Mouse (Mus musculus) small intestine, adult 2 months (tissue): ENCODE measurements around the gene Arl5b. TPM values are rescaled to one million over a fixed set of nuclear protein-coding genes. Genes with fewer than 3 reads are reported as not detected.

Experiments
- H3K27ac ChIP-seq: fragments of 200-500 bp; 2 replicates; pipeline ENCODE4 v1.5.1; 2012; ENCODE audit warnings: low read depth, low read length, control low read depth, inconsistent platforms; ENCODE audit not compliant: insufficient read depth
- H3K27me3 ChIP-seq: fragments of 200-500 bp; 2 replicates; pipeline ENCODE4 v1.6.1; 2012; ENCODE audit warnings: mild to moderate bottlenecking, moderate library complexity, low read length, inconsistent platforms; ENCODE audit not compliant: control insufficient read depth, insufficient read depth
- H3K36me3 ChIP-seq: fragments of 200-500 bp; 2 replicates; pipeline ENCODE4 v1.6.1; 2012; ENCODE audit warnings: mild to moderate bottlenecking, low read length, control low read depth, inconsistent platforms; ENCODE audit not compliant: control insufficient read depth, insufficient read depth
- H3K4me1 ChIP-seq: fragments of 200-500 bp; 2 replicates; pipeline ENCODE4 v1.6.1; 2012; ENCODE audit warnings: low read length, inconsistent platforms, mixed read lengths; ENCODE audit not compliant: control insufficient read depth, insufficient read depth, insufficient read length
- H3K4me3 ChIP-seq: fragments of 200-500 bp; 2 replicates; pipeline ENCODE4 v1.5.1; 2012; ENCODE audit warnings: low read depth, mild to moderate bottlenecking, control low read depth, inconsistent platforms, low read length, moderate library complexity
- CTCF ChIP-seq: fragments of 200-500 bp; IDR thresholded peaks from 2 replicates; pipeline ENCODE4 v1.5.1; 2012; ENCODE audit warnings: low read depth, mild to moderate bottlenecking, control low read depth, inconsistent platforms, low read length, moderate library complexity, mixed read lengths; ENCODE audit not compliant: insufficient replicate concordance, insufficient read length; ENCODE audit errors: extremely low read depth
- POLR2A ChIP-seq: fragments of 200-500 bp; IDR thresholded peaks from 2 replicates; pipeline ENCODE4 v1.6.1; 2012; ENCODE audit warnings: low read depth, mild to moderate bottlenecking, control low read depth, inconsistent platforms, low read length, moderate library complexity
- WGBS: fragments of 180-500 bp; shearing (Covaris S2); methylation state at CpG from one replicate; pipeline ENCODE4 v1.1.7; 2018; 5-methylcytosine and 5-hydroxymethylcytosine counted together
- polyA plus RNA-seq: library from polyadenylated mRNA; depleted of rRNA; stranded (reverse); fragments of >200 nt; gene quantifications from 2 replicates; pipeline ENCODE4 v1.2.3, GENCODE M21; 2012

The Arl5b gene
- polyA plus RNA-seq, 1 experiment: 3.3 TPM

- no peaks in the 10 kb centered on the region; the same call in 1 of the 2 replicates for H3K4me1 ChIP-seq
- TF ChIP-seq CTCF (no peak), POLR2A (peak; percentile 84)
- H3K27ac ChIP-seq: peak within 1 kb of the TSS; percentile 96
- no peaks in the 10 kb centered on the region for H3K27me3 ChIP-seq
- 0 out of 2 replicates have a peak, but pooled peaks cover 2% of the 10 kb centered on the region for H3K36me3 ChIP-seq
- peak within 1 kb of the TSS; percentile 85 for H3K4me3 ChIP-seq
- under 1% methylated on average over 73 of the region's 75 CpGs for WGBS
Measured at GRCm38 (mm10) chr2:15054945-15055637, 5.9 kb downstream of the Arl5b start, which contains the start of gene Nsun6. Gene Nsun6, minus strand, starts transcription at chr2:15055069.

DNA sequence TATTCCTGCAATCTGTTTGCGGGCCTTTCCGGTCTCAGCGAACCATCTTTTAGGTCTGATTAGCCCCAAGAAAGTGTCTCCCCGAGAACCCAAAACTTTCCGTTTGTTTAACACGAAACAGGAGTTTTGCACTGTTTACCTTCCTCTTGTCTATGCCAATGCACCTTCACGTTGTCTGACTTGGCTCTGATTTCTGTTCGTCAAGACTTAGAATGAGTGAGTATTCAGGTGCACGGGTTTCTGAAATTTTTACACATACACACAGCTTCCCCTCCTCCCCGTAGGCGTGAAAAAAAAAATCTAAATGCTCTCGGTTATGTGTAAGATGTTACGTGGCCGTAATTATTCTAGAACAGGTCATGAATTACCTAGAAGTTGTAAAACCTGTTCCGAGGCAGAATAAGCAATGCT is 6.6 kb downstream of the Arl5b start:
- TF ChIP-seq POLR2A (no peak), CTCF (no peak)
- WGBS: under 1% methylated on average over 15 of the region's 15 CpGs
- no peaks in the 10 kb centered on the region for H3K27me3 ChIP-seq

GRCm38 (mm10) chr2:15058227-15058626 is 9.0 kb downstream of the Arl5b start:
- no peak overlapping the region for H3K4me3 ChIP-seq
- WGBS: 63% methylated on average over 5 of the region's 5 CpGs
- TF ChIP-seq CTCF (no peak), POLR2A (no peak)
- H3K36me3 ChIP-seq: 0 out of 2 replicates have a peak, but pooled peaks cover 3% of the 10 kb centered on the region
- H3K4me1 ChIP-seq: no peaks in the 10 kb centered on the region; the same call in 1 of the 2 replicates
- no peak overlapping the region for H3K27ac ChIP-seq
- no peaks in the 10 kb centered on the region for H3K27me3 ChIP-seq

More for the DNA sequence above, 6.6 kb downstream of the Arl5b start:
- Histone ChIP-seq H3K4me1 (no peaks in the 10 kb centered on the region; the same call in 1 of the 2 replicates), H3K36me3 (0 out of 2 replicates have a peak, but pooled peaks cover 2% of the 10 kb centered on the region), H3K4me3 (peak overlapping the region; percentile 85), H3K27ac (peak overlapping the region; percentile 67)

DNA sequence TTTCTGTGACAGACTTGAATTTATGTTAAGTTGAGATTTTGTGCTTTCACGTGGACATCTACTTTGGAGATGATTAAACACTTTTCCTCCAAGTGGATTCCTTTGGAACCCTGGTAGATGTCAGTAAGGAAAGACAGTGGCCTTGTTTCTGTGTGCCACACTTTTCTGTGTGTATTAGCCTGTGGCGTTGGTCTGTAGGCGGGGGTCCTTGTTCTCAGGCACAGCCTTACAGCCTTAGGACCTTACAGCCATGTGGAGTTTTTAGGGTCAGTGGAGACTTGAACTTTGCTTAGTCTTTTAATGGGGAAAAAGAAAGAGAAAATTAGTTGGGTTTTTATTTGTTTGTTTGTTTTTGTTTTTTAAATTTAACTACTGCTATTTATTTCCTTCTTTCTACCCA is 11.7 kb downstream of the Arl5b start:
- Histone ChIP-seq H3K27ac (no peak overlapping the region), H3K27me3 (no peaks in the 10 kb centered on the region), H3K4me3 (no peak overlapping the region), H3K36me3 (0 out of 2 replicates have a peak, but pooled peaks cover 3% of the 10 kb centered on the region), H3K4me1 (peaks cover 2% of the 10 kb centered on the region; the same call in 1 of the 2 replicates)
- 92% methylated on average over 3 of the region's 3 CpGs for WGBS
- TF ChIP-seq CTCF: no peak
- no peak for TF ChIP-seq POLR2A

- Histone ChIP-seq H3K27me3 (no peaks in the 10 kb centered on the region), H3K27ac (no peak overlapping the region), H3K4me3 (no peak overlapping the region), H3K36me3 (peaks cover 6% of the 10 kb centered on the region; the same call in 1 of the 2 replicates), H3K4me1 (peaks cover 2% of the 10 kb centered on the region; the same call in 1 of the 2 replicates)
- WGBS: 63% methylated on average over 1 of the region's 1 CpGs
- TF ChIP-seq CTCF (no peak), POLR2A (no peak)
Measured at GRCm38 (mm10) chr2:15063815-15064214, 14.6 kb downstream of the Arl5b start.

DNA sequence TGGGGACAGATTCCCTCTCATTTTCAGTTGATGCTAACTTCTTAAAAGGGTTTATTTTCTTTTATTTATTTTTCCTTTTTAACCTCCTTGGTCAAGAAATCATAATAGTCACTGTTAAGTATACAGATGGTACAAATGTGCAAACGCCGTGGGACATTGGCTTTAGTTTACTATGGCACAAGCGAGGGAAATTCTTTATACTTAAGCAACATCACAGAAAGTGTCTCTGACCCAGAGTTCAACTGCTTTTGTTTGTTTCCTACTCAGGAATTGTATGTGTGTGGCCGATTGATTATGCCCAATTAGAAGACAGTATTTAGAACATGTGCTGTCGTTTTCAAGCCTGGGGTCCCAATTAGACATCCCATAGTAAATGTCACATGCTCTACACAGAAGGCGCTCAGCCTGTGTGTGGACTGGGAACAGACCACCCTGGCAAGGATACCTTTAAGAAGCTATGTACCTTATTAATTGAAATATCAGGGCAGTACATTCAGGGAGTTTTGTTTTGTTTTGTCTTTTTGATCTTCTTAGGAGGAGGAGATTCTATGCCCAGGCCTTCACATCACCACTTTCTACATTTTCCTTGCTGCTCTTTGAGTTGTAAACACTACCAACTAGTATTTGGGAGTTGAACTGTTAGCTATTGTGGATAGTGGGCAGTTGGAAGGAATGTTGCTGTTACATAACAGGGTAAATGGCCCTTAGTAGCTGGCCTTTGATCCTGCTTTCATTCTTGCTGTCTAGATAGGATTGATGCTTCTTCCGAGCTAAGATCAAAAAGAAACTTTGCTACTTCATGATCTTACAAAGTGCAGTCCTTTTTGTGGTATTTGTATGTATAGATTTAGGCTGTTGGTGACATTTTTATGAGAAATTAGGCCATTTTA is 15.4 kb downstream of the Arl5b start:
- peaks cover 10% of the 10 kb centered on the region; the same call in 1 of the 2 replicates for H3K36me3 ChIP-seq
- no peak overlapping the region for H3K27ac ChIP-seq
- TF ChIP-seq POLR2A (no peak), CTCF (no peak)

DNA sequence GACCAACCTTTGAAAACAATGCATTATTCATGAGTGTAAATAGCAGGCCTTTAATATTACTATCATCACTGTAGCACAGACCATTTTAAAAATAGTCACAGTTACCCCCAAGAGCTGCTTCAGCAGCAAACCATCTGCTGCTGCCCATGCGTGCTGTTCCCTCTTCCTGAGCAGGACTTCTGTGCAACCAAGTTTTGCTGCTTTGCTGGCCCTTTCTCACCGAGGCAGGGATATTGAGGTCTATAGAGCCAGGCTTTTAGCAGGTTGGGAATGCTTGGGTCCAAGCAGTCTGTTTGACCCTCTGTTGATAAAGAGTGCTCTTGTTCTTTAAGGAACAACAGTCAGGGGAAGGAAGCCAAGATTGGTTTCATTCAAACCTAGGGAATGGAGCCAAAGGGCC is 16.3 kb downstream of the Arl5b start:
- TF ChIP-seq POLR2A (no peak), CTCF (no peak)
- no peak overlapping the region for H3K27ac ChIP-seq
- 80% methylated on average over 2 of the region's 2 CpGs for WGBS

More for the DNA sequence above, 15.4 kb downstream of the Arl5b start:
- Histone ChIP-seq H3K4me1 (peaks cover 2% of the 10 kb centered on the region; the same call in 1 of the 2 replicates), H3K4me3 (no peak overlapping the region), H3K27me3 (no peaks in the 10 kb centered on the region)
- 68% methylated on average over 7 of the region's 7 CpGs for WGBS

More for the DNA sequence above, 16.3 kb downstream of the Arl5b start:
- peaks cover 2% of the 10 kb centered on the region; the same call in 1 of the 2 replicates for H3K4me1 ChIP-seq
- no peaks in the 10 kb centered on the region for H3K27me3 ChIP-seq
- H3K4me3 ChIP-seq: no peak overlapping the region
- H3K36me3 ChIP-seq: peaks cover 15% of the 10 kb centered on the region
